23 mouse cellular contexts compared by ENCODE assay signal in genomic region chr15:62176076-62176475, GRCm38 (mm10).
DNase-seq lines count a peak whose midpoint lies in the region; TF ChIP-seq lines count a peak whose summit lies in the region.
"Had no signal": no experiment of that assay in that cellular context is flagged by ENCODE, and none has a peak within 500 bp of the region (broad histone marks: within the 10 kb centered on the region; RNA-seq: fewer than 3 reads in every experiment).

No protein-coding gene starts in this region.

- no peak; the same call in 1 of the 2 replicates for TF ChIP-seq POLR2A in CH12.LX (IDR thresholded peaks at IDR 0.05; ENCODE audit: low read depth, low read length)

- peak overlapping the region; percentile 71 for H3K27ac ChIP-seq in CH12.LX (ENCODE audit: insufficient read depth, low read depth)

- no peak overlapping the region for H3K4me3 ChIP-seq in CH12.LX (replicated peaks in 1 of 3; ENCODE audit: low read depth in 2 of 3, low read length in 2 of 3, poor library complexity in 1 of 3)

- TF ChIP-seq EP300 in CH12.LX (IDR thresholded peaks at IDR 0.05; ENCODE audit: low read length), result no peak

- H3K4me1 ChIP-seq in CH12.LX (ENCODE audit: control insufficient read depth in 1 of 2, insufficient read depth in 2 of 2), result peaks cover 68 to 98% of the 10 kb centered on the region in 2 experiments

- H3K4me2 ChIP-seq in CH12.LX (ENCODE audit: insufficient read depth, low read depth, poor library complexity, severe bottlenecking), result no peak overlapping the region

- H3K9ac ChIP-seq in CH12.LX (ENCODE audit: insufficient read depth, low read depth), result no peak overlapping the region

- H3K36me3 ChIP-seq in CH12.LX (replicated peaks in 1 of 2; ENCODE audit: control insufficient read depth in 1 of 2, insufficient read depth in 1 of 2, low read length in 1 of 2), result peaks cover 47 to 93% of the 10 kb centered on the region in 2 experiments

- H3K27me3 ChIP-seq in CH12.LX (replicated peaks), result no peaks in the 10 kb centered on the region
- H3K27me3 ChIP-seq: Patski had no signal

- DNase-seq in A20 (ENCODE audit: low read depth, low spot score) (peak; percentile 31), CH12.LX (ENCODE audit: extremely low read depth) (no peak), R1 (ENCODE audit: low read depth, low spot score) (peak; percentile 51), ZHBTc4 (ENCODE audit: low read depth, low spot score) (peak; percentile 70)
- no peak for DNase-seq in right cerebral cortex, adult 18-20 months
- no peak for DNase-seq in cerebellum, adult 8-10 months
- DNase-seq in left cerebral cortex, adult 9 months (ENCODE audit: low spot score in 2 of 2), result no peak
- no peak for DNase-seq in frontal cortex, postnatal 14 days (ENCODE audit: low spot score in 2 of 2)
- DNase-seq: adrenal gland, adult 2 months; adrenal gland, adult 8-10 months; adrenal gland, postnatal 10 days; adrenal gland, postnatal 14 days; adrenal gland, postnatal 25 days; adrenal gland, postnatal 36 days; B cell, adult 2 months; cerebellum, adult 11 months; cerebellum, adult 11-12 months; cerebellum, adult 18-20 months; cerebellum, adult 2 months; cerebellum, adult 9-10 months; cerebellum, adult 9-11 months had no signal

- in situ Hi-C loops in CH12.LX (cut with MboI; ENCODE audit: low pct_ligation_motif_present, low pct_unique_long_range_greater_than_20kb, low sequenced_read_pairs), result no loop called here

- dilution Hi-C loops in CH12.LX (cut with MboI; ENCODE audit: extremely low pct_ligation_motif_present, extremely low pct_unique_long_range_greater_than_20kb, low sequenced_read_pairs), result no loop called here

- peaks cover 83% of the 10 kb centered on the region for H3K79me2 ChIP-seq in CH12.LX (replicated peaks; ENCODE audit: control insufficient read depth, extremely low read depth, insufficient read depth, poor library complexity, severe bottlenecking)

- no peak for TF ChIP-seq RAD21 in CH12.LX (IDR thresholded peaks at IDR 0.05; ENCODE audit: low read depth, low read length)

- no peaks in the 10 kb centered on the region for H3K9me3 ChIP-seq in CH12.LX (replicated peaks; ENCODE audit: low read length)
- H3K9me3 ChIP-seq: G1E had no signal

- no peak for TF ChIP-seq CTCF in CH12.LX (conservative IDR thresholded peaks at IDR 0.05 in 1 of 2, IDR thresholded peaks at IDR 0.05 in 1 of 2; ENCODE audit: low read depth in 2 of 2, low read length in 2 of 2)

TF ChIP-seq in CH12.LX, 34 proteins besides CTCF, POLR2A, EP300 and RAD21:
- 0 out of 2 replicates have a peak, but pooled peaks have one; percentile 34 for TF ChIP-seq CHD1 (IDR thresholded peaks at IDR 0.05; ENCODE audit: low read depth, low read length)
- no peak for TF ChIP-seq ZMIZ1 (IDR thresholded peaks at IDR 0.05; ENCODE audit: low read depth, low read length)
- TF ChIP-seq CHD2 (IDR thresholded peaks at IDR 0.05; ENCODE audit: low read length), result 0 out of 2 replicates have a peak, but pooled peaks have one; percentile 29
- no peak for TF ChIP-seq ZNF384 (IDR thresholded peaks at IDR 0.05; ENCODE audit: low read depth, low read length)

Comparison
In these comparisons a context has a peak if more than half of its experiments do, and no peak if none do; other contexts are left out.
1. DNase-seq: peak in A20 (single experiment), R1 (single experiment) and ZHBTc4 (single experiment); none in CH12.LX (single experiment), right cerebral cortex, adult 18-20 months (single experiment), cerebellum, adult 8-10 months (single experiment), left cerebral cortex, adult 9 months (0 of 2) and frontal cortex, postnatal 14 days (0 of 2).